Mouse (Mus musculus) midbrain, embryonic 14.5 days (tissue): ENCODE results near the gene Cpsf4. TPM values are rescaled to one million over a fixed set of nuclear protein-coding genes. Genes with fewer than 3 reads are reported as not detected.
"Not testable (repeated sequence)": the region's sequence is repeated elsewhere in the genome, so short reads cannot be mapped to it uniquely, and the experiment has no call there.

Experiments
- ATAC-seq: fragments of 200-750 bp; cut with Nextera tagmentation; 2 replicates; pipeline ENCODE4 v1.8.0; 2017; ENCODE audit warnings: moderate number of reproducible peaks, moderate library complexity; ENCODE audit not compliant: low FRiP score, low TSS enrichment
- DNase-seq: peaks from one replicate; pipeline ENCODE4 v3.0.0-alpha.2; 2015
- H3K27ac ChIP-seq: fragments of 300-500 bp; sonication (generic); replicated peaks from 2 replicates; pipeline ENCODE4 v1.5.1; 2014; ENCODE audit warnings: mild to moderate bottlenecking, low read depth, low read length, moderate library complexity
- H3K27me3 ChIP-seq: fragments of 300-500 bp; sonication (generic); 2 replicates; pipeline ENCODE4 v1.6.1; 2014; ENCODE audit warnings: low read length, control low read depth, mixed read lengths; ENCODE audit not compliant: control insufficient read depth, insufficient read depth
- H3K36me3 ChIP-seq: fragments of 300-500 bp; sonication (generic); 2 replicates; pipeline ENCODE4 v1.6.1; 2014; ENCODE audit warnings: low read length, control low read depth; ENCODE audit not compliant: control insufficient read depth, insufficient read depth
- H3K4me1 ChIP-seq: fragments of 300-500 bp; sonication (generic); 2 replicates; pipeline ENCODE4 v1.6.1; 2014; ENCODE audit warnings: mild to moderate bottlenecking, antibody characterized with exemption, low read length, control low read depth; ENCODE audit not compliant: control insufficient read depth, insufficient read depth
- H3K4me2 ChIP-seq: fragments of 300-500 bp; sonication (generic); 2 replicates; pipeline ENCODE4 v1.6.1; 2014; ENCODE audit warnings: mild to moderate bottlenecking, low read length, moderate library complexity
- H3K4me3 ChIP-seq: fragments of 300-500 bp; sonication (generic); replicated peaks from 2 replicates; pipeline ENCODE4 v1.5.1; 2014; ENCODE audit warnings: low read depth, low read length
- H3K9ac ChIP-seq: fragments of 300-500 bp; sonication (generic); replicated peaks from 2 replicates; pipeline ENCODE4 v1.6.1; 2014; ENCODE audit warnings: mild to moderate bottlenecking, low read length, moderate library complexity
- H3K9me3 ChIP-seq: fragments of 300-500 bp; sonication (generic); 2 replicates; pipeline ENCODE4 v1.6.1; 2016; ENCODE audit warnings: low read length, control low read depth, mixed read lengths; ENCODE audit not compliant: control insufficient read depth
- WGBS: fragments of 180-500 bp; shearing (Covaris S2); extraction: QIAGEN DNeasy Blood & Tissue Kit; methylation state at CpG from one replicate; pipeline ENCODE4 v1.1.7; 2014; 5-methylcytosine and 5-hydroxymethylcytosine counted together
- polyA plus RNA-seq: library from polyadenylated mRNA; unstranded; fragments of >200 nt; fragmentation: Nextera tagmentation; extraction: Ambion mirVana; gene quantifications from 2 replicates; pipeline ENCODE4 v1.2.1, GENCODE M21; 2014

The Cpsf4 gene
- polyA plus RNA-seq, 1 experiment from 2014 or later: 29.1 TPM

DNA sequence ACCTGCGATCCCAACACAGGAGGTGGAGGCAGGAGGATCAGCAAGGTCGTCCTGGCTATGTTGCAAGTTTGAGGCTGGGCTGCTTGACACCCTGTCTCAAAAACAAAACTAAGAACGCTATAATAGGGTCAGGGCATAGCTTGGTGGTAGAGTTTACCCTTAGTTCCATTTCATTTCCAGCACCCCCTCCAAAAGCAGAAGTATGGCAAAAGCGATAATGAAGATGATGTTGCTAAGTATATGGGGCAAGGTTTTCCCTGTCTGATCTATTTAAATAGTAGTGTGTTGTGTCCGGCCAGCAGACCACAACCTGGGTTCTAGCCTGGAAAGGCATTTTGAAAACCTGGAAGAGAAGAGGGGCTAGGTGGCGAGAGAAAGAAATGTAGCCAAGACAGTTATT lies 40.9 kb downstream of the Cpsf4 start:
- whole genome bisulfite sequencing: 88% methylated on average over 6 of the region's 6 CpGs
- ATAC-seq: no peak
- Histone ChIP-seq H3K36me3 (peaks cover 19% of the 10 kb centered on the region), H3K27me3 (no peaks in the 10 kb centered on the region), H3K9ac (no peak overlapping the region), H3K4me3 (no peak overlapping the region), H3K4me2 (no peak overlapping the region), H3K27ac (no peak overlapping the region), H3K9me3 (no peaks in the 10 kb centered on the region), H3K4me1 (peaks cover 9% of the 10 kb centered on the region)
- DNase-seq: no peak

DNA sequence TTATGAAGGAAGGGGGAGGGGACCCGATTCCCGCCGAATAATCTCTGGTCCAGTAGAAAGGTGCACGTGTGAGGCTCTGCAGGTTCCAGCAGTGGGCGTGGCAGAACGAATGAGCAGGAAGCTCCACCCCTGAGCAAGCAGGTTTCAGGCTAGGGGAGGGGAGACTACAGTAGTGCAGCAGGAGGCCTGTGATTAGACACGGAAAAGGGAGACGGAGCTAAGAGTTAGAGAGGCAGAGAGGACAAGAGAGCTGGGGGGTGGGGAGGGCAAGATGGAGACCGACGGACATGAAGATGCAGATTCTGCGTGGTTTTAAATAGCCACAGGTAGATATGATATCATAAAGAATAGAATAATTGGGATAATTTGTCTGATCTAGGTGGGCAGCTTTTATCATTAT lies 41.4 kb downstream of the Cpsf4 start:
- 50% methylated on average over 11 of the region's 11 CpGs for WGBS
- H3K27ac ChIP-seq, H3K9me3 ChIP-seq, ATAC-seq, H3K4me2 ChIP-seq, H3K9ac ChIP-seq, H3K4me1 ChIP-seq, H3K27me3 ChIP-seq, H3K4me3 ChIP-seq, DNase-seq: not testable (repeated sequence)
- H3K36me3 ChIP-seq: peaks cover 22% of the 10 kb centered on the region

DNA sequence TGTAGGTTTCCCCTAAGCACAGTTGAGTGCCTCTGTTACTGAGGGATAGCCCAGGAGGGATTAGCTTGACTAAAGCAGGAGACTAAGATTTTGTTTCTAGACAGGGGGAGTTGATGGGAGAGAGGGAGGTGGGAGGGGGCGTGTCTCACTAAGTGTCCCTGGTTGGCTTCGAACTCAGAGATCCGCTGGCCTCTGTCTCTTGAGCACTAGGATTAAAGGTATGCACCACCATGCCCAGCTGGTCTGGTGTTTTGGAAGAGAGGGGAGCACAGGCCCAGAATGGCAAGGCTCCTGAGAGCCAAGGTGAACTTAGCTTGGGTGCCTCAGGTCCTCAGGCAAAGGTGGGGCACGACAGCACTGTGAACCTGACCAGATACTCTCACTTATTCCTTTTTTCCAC lies 44.3 kb downstream of the Cpsf4 start:
- Histone ChIP-seq H3K9me3 (no peaks in the 10 kb centered on the region), H3K27ac (no peak overlapping the region), H3K9ac (no peak overlapping the region), H3K4me3 (no peak overlapping the region), H3K4me1 (no peaks in the 10 kb centered on the region), H3K36me3 (peaks cover 33% of the 10 kb centered on the region), H3K4me2 (no peak overlapping the region), H3K27me3 (no peaks in the 10 kb centered on the region)
- no peak for DNase-seq
- ATAC-seq: no peak
- 99% methylated on average over 4 of the region's 4 CpGs for WGBS

DNA sequence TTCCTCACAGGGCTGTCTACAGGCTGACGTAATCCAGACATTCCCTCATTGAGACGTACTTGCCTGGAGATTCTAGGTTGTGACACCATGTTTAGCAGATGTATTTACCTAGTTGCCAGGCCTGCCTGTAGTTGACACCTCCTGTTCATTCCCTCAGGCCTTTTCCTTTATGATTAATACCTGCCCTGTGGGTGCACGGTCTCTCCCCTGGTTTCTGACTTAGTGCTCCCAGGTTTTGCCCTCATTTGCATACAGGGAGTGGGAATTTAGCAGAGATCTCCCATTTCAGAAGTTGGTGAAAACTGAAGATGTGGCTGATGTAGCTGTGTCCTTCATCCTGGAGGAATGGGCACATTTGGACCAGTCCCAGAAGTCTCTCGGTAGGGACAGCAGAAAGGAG lies 45.2 kb downstream of the Cpsf4 start:
- no peak overlapping the region for H3K4me2 ChIP-seq
- H3K4me3 ChIP-seq: no peak overlapping the region
- 98% methylated on average over 4 of the region's 4 CpGs for WGBS
- no peak overlapping the region for H3K9ac ChIP-seq
- no peak overlapping the region for H3K27ac ChIP-seq
- H3K36me3 ChIP-seq: peaks cover 33% of the 10 kb centered on the region
- H3K27me3 ChIP-seq: no peaks in the 10 kb centered on the region
- no peaks in the 10 kb centered on the region for H3K4me1 ChIP-seq
- H3K9me3 ChIP-seq: no peaks in the 10 kb centered on the region
- DNase-seq: no peak
- no peak for ATAC-seq

DNA sequence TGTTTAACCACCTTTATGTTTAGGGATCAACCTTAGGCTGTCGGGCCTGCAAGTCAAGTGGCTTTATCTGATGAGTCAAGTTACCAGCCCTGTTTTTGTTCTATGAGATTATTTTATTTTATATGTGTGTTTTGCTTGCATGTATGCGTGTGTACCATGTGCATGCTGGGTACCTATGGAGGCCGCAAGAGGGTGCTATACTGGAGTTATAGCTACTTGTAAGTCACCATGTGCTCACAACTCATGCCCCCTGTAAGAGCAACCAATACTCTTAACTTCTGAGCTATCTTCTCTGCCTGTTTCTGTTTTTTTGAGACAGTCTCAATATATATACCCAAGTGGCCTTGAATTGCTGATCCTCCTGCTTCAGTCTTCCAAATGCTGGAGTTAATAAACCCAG lies 46.5 kb downstream of the Cpsf4 start:
- no peaks in the 10 kb centered on the region for H3K9me3 ChIP-seq
- H3K4me2 ChIP-seq: no peak overlapping the region
- DNase-seq (no peak), ATAC-seq (no peak)
- 95% methylated on average over 3 of the region's 3 CpGs for WGBS
- H3K27ac ChIP-seq: no peak overlapping the region
- no peak overlapping the region for H3K4me3 ChIP-seq
- no peaks in the 10 kb centered on the region for H3K27me3 ChIP-seq
- H3K36me3 ChIP-seq: peaks cover 40% of the 10 kb centered on the region
- H3K9ac ChIP-seq: no peak overlapping the region
- H3K4me1 ChIP-seq: no peaks in the 10 kb centered on the region

DNA sequence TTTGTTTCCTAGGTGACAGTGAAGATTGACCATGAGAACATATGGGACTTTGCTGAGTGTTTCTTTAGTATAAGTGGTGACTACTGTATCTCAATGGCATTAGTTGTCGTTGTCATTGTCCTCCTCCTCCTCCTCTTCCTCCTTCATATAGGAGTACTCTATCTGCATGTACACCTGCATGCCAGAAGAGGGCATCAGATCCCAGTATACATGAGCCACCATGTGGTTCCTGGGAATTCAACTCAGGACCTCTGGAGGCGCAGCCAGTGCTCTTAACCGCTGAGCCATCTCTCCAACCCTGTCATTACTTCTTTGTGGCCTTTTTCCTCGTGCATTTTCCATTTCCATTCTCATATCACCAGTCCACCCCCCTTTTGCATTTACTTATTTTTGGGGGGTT lies 47.7 kb downstream of the Cpsf4 start:
- H3K4me1 ChIP-seq: no peaks in the 10 kb centered on the region
- no peak overlapping the region for H3K27ac ChIP-seq
- H3K9ac ChIP-seq: no peak overlapping the region
- H3K9me3 ChIP-seq: no peaks in the 10 kb centered on the region
- H3K36me3 ChIP-seq: peaks cover 50% of the 10 kb centered on the region
- DNase-seq: no peak
- no peak overlapping the region for H3K4me3 ChIP-seq
- 75% methylated on average over 4 of the region's 4 CpGs for WGBS
- ATAC-seq: no peak
- no peak overlapping the region for H3K4me2 ChIP-seq
- no peaks in the 10 kb centered on the region for H3K27me3 ChIP-seq

DNA sequence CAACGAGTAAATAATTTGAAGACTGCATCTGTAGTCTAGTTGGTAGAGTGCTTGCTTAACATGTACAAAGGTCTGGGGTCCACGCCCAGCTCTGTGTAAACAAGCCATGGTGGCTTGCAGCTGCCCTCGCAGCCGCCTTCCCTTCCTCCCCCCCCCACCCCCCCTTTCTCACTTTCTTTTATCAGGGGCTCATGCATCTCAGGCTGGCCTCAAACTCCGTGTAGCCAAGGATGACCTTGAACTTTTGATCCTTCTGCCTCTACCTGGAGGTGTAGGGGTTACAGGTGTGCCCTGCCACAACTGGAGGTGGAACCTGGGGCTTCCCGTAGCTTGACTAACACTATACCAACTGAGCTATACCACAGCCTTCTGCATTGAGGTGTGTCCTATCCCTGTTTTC lies 50.7 kb downstream of the Cpsf4 start:
- no peaks in the 10 kb centered on the region for H3K9me3 ChIP-seq
- H3K4me3 ChIP-seq: no peak overlapping the region
- ATAC-seq: no peak
- no peaks in the 10 kb centered on the region for H3K27me3 ChIP-seq
- no peak overlapping the region for H3K27ac ChIP-seq
- H3K36me3 ChIP-seq: peaks cover 57% of the 10 kb centered on the region
- H3K9ac ChIP-seq: no peak overlapping the region
- no peak overlapping the region for H3K4me2 ChIP-seq
- WGBS: 88% methylated on average over 6 of the region's 6 CpGs
- no peak for DNase-seq
- H3K4me1 ChIP-seq: no peaks in the 10 kb centered on the region

DNA sequence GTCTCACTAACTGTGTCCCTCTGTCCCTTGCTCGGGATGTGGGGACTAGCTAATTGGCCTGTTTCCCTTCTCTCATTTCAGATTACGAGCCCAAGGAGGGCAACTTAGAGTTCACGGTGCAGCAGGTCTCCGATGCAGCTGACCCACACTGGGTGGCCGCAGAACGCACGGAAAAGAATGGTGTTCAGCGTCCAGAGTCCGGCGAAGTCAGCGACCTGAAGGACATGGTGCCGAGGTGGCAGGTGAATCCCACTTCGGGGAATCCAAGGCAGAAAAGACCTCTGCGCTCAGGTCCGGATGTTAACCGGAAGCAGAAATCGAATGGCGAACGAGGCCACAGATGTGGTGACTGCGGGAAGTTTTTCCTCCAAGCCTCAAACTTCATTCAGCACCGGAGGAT lies 51.2 kb downstream of the Cpsf4 start:
- H3K4me1 ChIP-seq: no peaks in the 10 kb centered on the region
- H3K4me3 ChIP-seq: no peak overlapping the region
- WGBS: 97% methylated on average over 21 of the region's 21 CpGs
- DNase-seq: no peak
- H3K36me3 ChIP-seq: peaks cover 58% of the 10 kb centered on the region
- H3K9ac ChIP-seq: no peak overlapping the region
- no peak overlapping the region for H3K27ac ChIP-seq
- H3K4me2 ChIP-seq: no peak overlapping the region
- no peak for ATAC-seq
- no peaks in the 10 kb centered on the region for H3K9me3 ChIP-seq
- H3K27me3 ChIP-seq: no peaks in the 10 kb centered on the region

DNA sequence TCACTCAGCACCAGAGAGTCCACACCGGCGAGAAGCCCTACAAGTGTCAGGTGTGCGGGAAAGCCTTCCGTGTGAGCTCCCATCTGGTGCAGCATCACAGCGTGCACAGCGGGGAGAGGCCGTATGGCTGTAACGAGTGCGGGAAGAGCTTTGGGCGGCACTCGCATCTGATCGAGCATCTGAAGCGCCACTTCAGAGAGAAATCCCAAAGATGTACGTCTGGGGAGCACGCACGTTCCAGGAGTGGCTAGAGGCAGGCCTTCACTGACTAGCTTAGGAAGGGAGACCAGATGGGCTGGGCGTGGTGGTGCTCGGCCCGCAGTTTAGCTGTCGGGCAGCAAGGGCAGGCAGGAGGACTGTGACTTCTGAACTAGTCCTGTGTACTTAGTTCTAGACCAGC lies 51.7 kb downstream of the Cpsf4 start:
- WGBS: 95% methylated on average over 20 of the region's 20 CpGs
- H3K4me3 ChIP-seq: no peak overlapping the region
- no peaks in the 10 kb centered on the region for H3K9me3 ChIP-seq
- DNase-seq (no peak), ATAC-seq (no peak)
- H3K27me3 ChIP-seq: no peaks in the 10 kb centered on the region
- H3K4me2 ChIP-seq: no peak overlapping the region
- no peak overlapping the region for H3K27ac ChIP-seq
- no peak overlapping the region for H3K9ac ChIP-seq
- no peaks in the 10 kb centered on the region for H3K4me1 ChIP-seq
- peaks cover 55% of the 10 kb centered on the region for H3K36me3 ChIP-seq
